In genomic region chr17:14596470-14596869, GRCm38 (mm10) we compare ENCODE assay signal across 22 mouse cellular contexts.
DNase-seq lines count a peak whose midpoint lies in the region; ATAC-seq and TF ChIP-seq lines count a peak whose summit lies in the region.
"Had no signal": no experiment of that assay in that cellular context is flagged by ENCODE, and none has a peak within 500 bp of the region (broad histone marks: within the 10 kb centered on the region; RNA-seq: fewer than 3 reads in every experiment).

No protein-coding gene starts in this region.

- peak overlapping the region; percentile 6 for H3ac ChIP-seq in C2C12 (ENCODE audit: control insufficient read depth, insufficient read length, low read depth)

- peaks cover 41% of the 10 kb centered on the region for H3K4me1 ChIP-seq in embryonic facial prominence, embryonic 14.5 days (ENCODE audit: control insufficient read depth, insufficient read depth, low read length)
- H3K4me1 ChIP-seq: forebrain, embryonic 12.5 days; forebrain, embryonic 15.5 days; hindbrain, embryonic 12.5 days; hindbrain, embryonic 15.5 days had no signal

- no peaks in the 10 kb centered on the region for H3K9me3 ChIP-seq in embryonic facial prominence, embryonic 14.5 days (ENCODE audit: control insufficient read depth, low read length)
- H3K9me3 ChIP-seq: forebrain, embryonic 12.5 days; forebrain, embryonic 15.5 days; hindbrain, embryonic 12.5 days; hindbrain, embryonic 15.5 days had no signal

- intact Hi-C loops in left cerebral cortex, postnatal 4 days (cut with DNase I): no loop called here

- H3K27me3 ChIP-seq in C2C12 (ENCODE audit: control insufficient read depth, insufficient read depth, insufficient read length): no peaks in the 10 kb centered on the region
- H3K27me3 ChIP-seq in embryonic facial prominence, embryonic 14.5 days (replicated peaks; ENCODE audit: control insufficient read depth, insufficient read depth, low read length): no peaks in the 10 kb centered on the region
- H3K27me3 ChIP-seq: forebrain, embryonic 12.5 days; forebrain, embryonic 15.5 days; hindbrain, embryonic 12.5 days; hindbrain, embryonic 15.5 days had no signal

- H3K4me3 ChIP-seq in C2C12 (ENCODE audit: insufficient read depth, poor library complexity, severe bottlenecking): no peak overlapping the region
- H3K4me3 ChIP-seq in embryonic facial prominence, embryonic 14.5 days (ENCODE audit: low read depth, low read length): no peak overlapping the region
- H3K4me3 ChIP-seq: erythroblast, embryonic 14.5 days; forebrain, embryonic 12.5 days; forebrain, embryonic 15.5 days; gastrocnemius, adult 2 months; hindbrain, embryonic 12.5 days; hindbrain, embryonic 15.5 days had no signal

- no peaks in the 10 kb centered on the region for H3K36me3 ChIP-seq in C2C12 (ENCODE audit: control insufficient read depth, insufficient read depth)
- H3K36me3 ChIP-seq in embryonic facial prominence, embryonic 14.5 days (ENCODE audit: control insufficient read depth, insufficient read depth, low read length): no peaks in the 10 kb centered on the region
- H3K36me3 ChIP-seq: forebrain, embryonic 12.5 days; forebrain, embryonic 15.5 days; hindbrain, embryonic 12.5 days; hindbrain, embryonic 15.5 days had no signal

- no peak overlapping the region for H3K9ac ChIP-seq in embryonic facial prominence, embryonic 14.5 days (ENCODE audit: low read depth, low read length)
- H3K9ac ChIP-seq: forebrain, embryonic 12.5 days; forebrain, embryonic 15.5 days; hindbrain, embryonic 12.5 days; hindbrain, embryonic 15.5 days had no signal

- no peak for TF ChIP-seq CTCF in C2C12 (IDR thresholded peaks at IDR 0.05; ENCODE audit: control insufficient read depth, insufficient read depth, insufficient read length)

- H3K27ac ChIP-seq in embryonic facial prominence, embryonic 14.5 days (replicated peaks; ENCODE audit: low read depth, low read length): peak overlapping the region; percentile 80
- H3K27ac ChIP-seq: forebrain, embryonic 12.5 days; forebrain, embryonic 15.5 days; gastrocnemius, adult 2 months; hindbrain, embryonic 12.5 days; hindbrain, embryonic 15.5 days had no signal

- 80% methylated on average over 7 of the region's 7 CpGs for WGBS in embryonic facial prominence, embryonic 14.5 days

- H3K79me3 ChIP-seq in C2C12 (ENCODE audit: low read depth): no peaks in the 10 kb centered on the region

- peak; percentile 64 for DNase-seq in brain, adult 2 months (ENCODE audit: low read depth, low spot score)
- no peak for DNase-seq in embryonic facial prominence, embryonic 14.5 days (ENCODE audit: low spot score)
- no peak for DNase-seq in adrenal gland, postnatal 10 days
- no peak for DNase-seq in kidney, postnatal 10 days
- no peak for DNase-seq in left cerebral cortex, postnatal 4 days
- DNase-seq: adrenal gland, adult 8-10 months; adrenal gland, postnatal 36 days; cerebellum, adult 11 months; cerebellum, adult 2 months; cerebellum, adult 9-11 months; cerebellum, postnatal 25 days; gastrocnemius, adult 2 months; gastrocnemius, postnatal 14 days; heart, adult 11 months had no signal

- H3K79me2 ChIP-seq in C2C12 (ENCODE audit: control insufficient read depth, insufficient read depth): no peaks in the 10 kb centered on the region

- H3K4me2 ChIP-seq in embryonic facial prominence, embryonic 14.5 days (ENCODE audit: low read depth, low read length): no peak overlapping the region
- H3K4me2 ChIP-seq: forebrain, embryonic 12.5 days; forebrain, embryonic 15.5 days; heart, embryonic 11.5 days; hindbrain, embryonic 12.5 days; hindbrain, embryonic 15.5 days had no signal

- ATAC-seq in embryonic facial prominence, embryonic 14.5 days (ENCODE audit: low read depth): no peak
- ATAC-seq: activated CD4-positive, CD25-positive, alpha-beta regulatory T cell, adult 4 months; forebrain, embryonic 15.5 days had no signal

TF ChIP-seq in C2C12, 6 proteins besides CTCF, POLR2A, EP300 and RAD21:
- no peak for TF ChIP-seq MYOG (IDR thresholded peaks at IDR 0.05; ENCODE audit: control insufficient read depth, extremely low read depth, insufficient read length)
- no peak for TF ChIP-seq USF1 (IDR thresholded peaks at IDR 0.05; ENCODE audit: low read depth)
- no peak for TF ChIP-seq FOSL1 (IDR thresholded peaks at IDR 0.05; ENCODE audit: insufficient read depth, low read length, poor library complexity, severe bottlenecking)
- no peak for TF ChIP-seq MAX (IDR thresholded peaks at IDR 0.05)
- no peak for TF ChIP-seq CEBPB (IDR thresholded peaks at IDR 0.05; ENCODE audit: low read depth)
- no peak for TF ChIP-seq MYOD1 (IDR thresholded peaks at IDR 0.05; ENCODE audit: control insufficient read depth, insufficient read length, low read depth)
TF ChIP-seq in C2C12: peak in this region for 0.
